Mouse (Mus musculus) layer of hippocampus, adult 2 months (tissue): ENCODE measurements around the gene Dlgap5. TPM values are rescaled to one million over a fixed set of nuclear protein-coding genes. Genes with fewer than 3 reads are reported as not detected.

ENCODE experiments used
- DNase-seq, 2 experiments: peaks; one replicate each; pipeline ENCODE4 v3.0.0; 2022; ENCODE audit warnings: low spot score in 2 of 2
- H3K27ac ChIP-seq: fragments of 200-600 bp; 2 replicates; pipeline ENCODE4 v1.8.1; 2022
- H3K4me3 ChIP-seq: fragments of 200-600 bp; 2 replicates; pipeline ENCODE4 v1.8.1; 2022; ENCODE audit warnings: mild to moderate bottlenecking
- CTCF ChIP-seq: fragments of 200-600 bp; conservative IDR thresholded peaks from 2 replicates; pipeline ENCODE4 v1.8.1; 2022; ENCODE audit warnings: antibody characterized with exemption, mild to moderate bottlenecking, moderate library complexity
- total RNA-seq, 2 experiments: library from RNA; stranded (reverse); gene quantifications; 2 replicates each; pipeline ENCODE4 v1.2.3; 2021

Dlgap5 gene
- total RNA-seq, 2 experiments from 2014 or later: 0.52 to 1.6 TPM

GRCm38 (mm10) chr14:47422466-47422865 lies 4.3 kb upstream of the Dlgap5 start:
- Histone ChIP-seq H3K4me3 (no peak overlapping the region), H3K27ac (no peak overlapping the region)
- DNase-seq: no peak
- TF ChIP-seq CTCF: no peak

- no peak for DNase-seq
- H3K4me3 ChIP-seq: no peak overlapping the region
- TF ChIP-seq CTCF: no peak
- no peak overlapping the region for H3K27ac ChIP-seq
These were observed 3.4 kb upstream of the Dlgap5 start for GRCm38 (mm10) chr14:47421606-47422005.

- Histone ChIP-seq H3K27ac (no peak overlapping the region), H3K4me3 (no peak overlapping the region)
- DNase-seq: no peak
- no peak for TF ChIP-seq CTCF
These were observed 1.6 kb upstream of the Dlgap5 start for GRCm38 (mm10) chr14:47419723-47420276.

- no peak for TF ChIP-seq CTCF
- no peak for DNase-seq
- Histone ChIP-seq H3K27ac (no peak overlapping the region), H3K4me3 (no peak overlapping the region)
These were observed 923 bp upstream of the Dlgap5 start for GRCm38 (mm10) chr14:47419034-47419625.

- Histone ChIP-seq H3K27ac (no peak overlapping the region), H3K4me3 (peak overlapping the region; percentile 61)
- no peak for TF ChIP-seq CTCF
- no peak for DNase-seq
These were observed 422 bp upstream of the Dlgap5 start for GRCm38 (mm10) chr14:47418666-47418991.

GRCm38 (mm10) chr14:47417346-47417745 lies 861 bp downstream of the Dlgap5 start:
- TF ChIP-seq CTCF: no peak
- Histone ChIP-seq H3K4me3 (no peak overlapping the region), H3K27ac (no peak overlapping the region)
- DNase-seq: no peak

- DNase-seq: no peak
- no peak for TF ChIP-seq CTCF
- Histone ChIP-seq H3K4me3 (no peak overlapping the region), H3K27ac (no peak overlapping the region)
These were observed 12.2 kb downstream of the Dlgap5 start for GRCm38 (mm10) chr14:47406000-47406399.

GRCm38 (mm10) chr14:47402735-47403134 lies 15.5 kb downstream of the Dlgap5 start:
- Histone ChIP-seq H3K4me3 (no peak overlapping the region), H3K27ac (no peak overlapping the region)
- peak in 1 of 2 experiments; percentile 33 for DNase-seq
- TF ChIP-seq CTCF: no peak

GRCm38 (mm10) chr14:47396165-47396652 lies 22.0 kb downstream of the Dlgap5 start:
- H3K4me3 ChIP-seq: no peak overlapping the region
- DNase-seq: peak; percentile 49 to 60
- H3K27ac ChIP-seq: no peak overlapping the region
- TF ChIP-seq CTCF: peak; percentile 86

- no peak overlapping the region for H3K4me3 ChIP-seq
- no peak for TF ChIP-seq CTCF
- DNase-seq: no peak
- H3K27ac ChIP-seq: no peak overlapping the region
These were observed 22.7 kb downstream of the Dlgap5 start for GRCm38 (mm10) chr14:47395462-47396026.

GRCm38 (mm10) chr14:47395007-47395406 lies 23.2 kb downstream of the Dlgap5 start:
- DNase-seq: no peak
- TF ChIP-seq CTCF: no peak
- no peak overlapping the region for H3K27ac ChIP-seq
- H3K4me3 ChIP-seq: no peak overlapping the region

- no peak overlapping the region for H3K27ac ChIP-seq
- DNase-seq: no peak
- no peak overlapping the region for H3K4me3 ChIP-seq
- no peak for TF ChIP-seq CTCF
These were observed 24.7 kb downstream of the Dlgap5 start for GRCm38 (mm10) chr14:47393354-47394094.

GRCm38 (mm10) chr14:47386125-47386524 lies 32.1 kb downstream of the Dlgap5 start:
- Histone ChIP-seq H3K4me3 (no peak overlapping the region), H3K27ac (no peak overlapping the region)
- DNase-seq: no peak
- no peak for TF ChIP-seq CTCF
